Mouse (Mus musculus): Measurements from ENCODE around the gene Mfng. TPM values are rescaled to one million over a fixed set of nuclear protein-coding genes. Genes with fewer than 3 reads are reported as not detected.

Gene Mfng
- total RNA-seq, 2 experiments from 2014 or later = 8.2 to 31.2 TPM

DNA sequence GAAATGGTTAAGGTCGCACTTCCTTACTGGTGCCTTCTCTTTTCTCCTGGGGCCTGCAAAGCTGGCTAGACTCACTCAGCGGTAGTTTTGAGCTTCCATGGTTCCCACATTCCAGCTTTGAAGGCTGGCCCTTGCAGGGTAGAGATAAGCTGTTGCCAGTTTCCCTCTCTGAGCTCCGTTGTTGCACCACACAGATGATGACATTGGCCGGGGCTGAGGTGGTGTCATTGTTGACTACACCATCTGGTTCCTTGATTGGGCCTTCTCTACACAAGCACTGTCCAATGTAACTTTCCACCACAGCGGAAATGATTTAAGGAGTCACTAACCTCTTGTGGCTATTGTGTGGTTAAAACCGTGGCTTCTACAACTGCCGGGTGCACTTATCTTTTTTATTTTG is 52.7 kb downstream of the Mfng start:
- peak; percentile 90 for ATAC-seq (replicated peaks; ENCODE audit: poor library complexity, severe bottlenecking)

DNA sequence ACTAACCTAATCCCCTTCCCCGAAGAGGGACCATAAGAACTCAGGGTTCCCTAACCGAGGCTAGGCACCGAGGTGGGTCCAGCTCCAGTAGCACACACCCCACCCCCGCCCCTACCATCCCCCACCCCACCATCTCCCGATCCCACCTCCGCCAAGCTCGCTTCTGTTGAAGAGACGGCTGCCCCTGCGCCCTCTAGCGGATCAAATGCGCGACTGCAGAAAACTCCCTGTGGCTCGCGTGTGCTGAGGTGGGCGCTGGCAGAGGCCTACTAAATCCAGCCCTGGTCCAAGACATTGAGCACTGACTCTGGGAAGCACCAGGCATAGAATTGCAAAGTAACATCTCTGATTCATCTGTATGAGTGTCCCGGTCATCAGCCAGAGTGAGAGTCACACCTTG is 53.2 kb downstream of the Mfng start:
- ATAC-seq (replicated peaks; ENCODE audit: poor library complexity, severe bottlenecking) = 0 out of 2 replicates have a peak, but pooled peaks have one; percentile 26

GRCm38 (mm10) chr15:78719416-78719815 is 53.9 kb downstream of the Mfng start:
- 0 out of 2 replicates have a peak, but pooled peaks have one; percentile 7 for ATAC-seq (replicated peaks; ENCODE audit: poor library complexity, severe bottlenecking)

DNA sequence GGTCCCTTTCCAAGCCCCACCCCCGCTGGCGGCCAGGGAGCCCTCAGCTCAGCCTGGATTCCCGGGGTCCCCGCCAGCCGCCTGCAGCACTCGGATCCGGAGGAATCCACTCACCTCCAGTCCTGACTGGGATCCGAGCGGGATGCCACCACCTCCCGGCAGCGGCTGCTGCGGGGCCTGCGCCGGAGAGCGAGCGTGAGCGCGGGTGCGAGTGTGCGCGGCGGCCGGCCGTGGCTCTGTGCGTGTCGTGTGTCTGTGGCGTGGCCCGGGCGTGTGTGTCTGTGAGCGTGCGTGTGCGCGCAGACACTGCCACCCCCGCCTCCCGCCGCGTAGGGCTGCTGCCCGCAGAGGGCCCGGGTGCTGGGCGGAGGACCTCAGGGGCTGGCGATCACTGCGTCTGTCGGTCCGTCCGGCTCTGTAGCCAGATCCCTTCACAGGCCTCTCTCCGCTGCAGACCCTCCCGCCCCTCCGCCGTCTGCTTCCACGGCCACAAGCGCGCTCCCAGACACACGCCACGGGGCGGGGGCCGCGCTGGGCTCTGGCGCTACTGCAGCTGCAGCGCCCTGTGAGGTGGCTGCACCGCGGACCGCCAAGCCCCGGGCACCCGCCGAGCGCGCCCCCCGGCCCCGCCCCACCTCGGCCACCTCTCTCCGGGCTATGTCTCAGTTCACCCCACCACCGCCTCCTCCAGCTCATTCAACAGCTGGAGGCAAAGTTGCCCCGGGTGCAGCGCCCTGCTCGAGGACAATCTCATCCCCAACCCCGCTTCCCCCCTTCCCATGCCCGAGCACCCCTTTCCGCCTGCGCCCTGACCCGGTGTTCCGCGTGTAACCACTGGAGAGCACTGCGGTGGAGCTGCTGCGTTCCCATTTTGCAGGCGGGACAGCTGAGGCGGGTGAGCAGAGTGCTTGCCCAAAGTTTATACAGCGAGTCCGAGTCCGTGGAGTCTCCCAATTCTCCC is 54.7 kb downstream of the Mfng start, which contains the start of gene Elfn2:
Elfn2 (minus strand) TSS at position 482 of the 961 bp plus-strand sequence.
- ATAC-seq (replicated peaks; ENCODE audit: poor library complexity, severe bottlenecking) = no peak

DNA sequence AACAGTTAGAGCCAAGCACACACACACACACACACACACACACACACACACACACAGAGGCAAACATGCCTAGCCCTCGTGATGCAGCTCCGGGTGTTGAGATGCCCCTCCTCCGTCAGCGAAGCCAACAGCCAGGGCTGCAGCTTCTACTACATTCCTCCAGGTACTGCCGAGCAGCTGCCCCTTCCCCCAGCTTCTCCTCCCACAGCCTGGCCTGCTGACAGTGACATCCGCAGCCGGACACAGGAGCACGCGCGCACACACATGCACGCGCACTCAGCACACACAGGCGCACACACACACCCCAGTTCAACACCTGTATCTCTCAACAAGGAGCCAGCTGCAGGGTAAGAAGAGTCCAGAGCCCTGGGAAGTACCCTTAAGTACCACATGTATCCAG is 56.3 kb downstream of the Mfng start:
- no peak for ATAC-seq (replicated peaks; ENCODE audit: poor library complexity, severe bottlenecking)

GRCm38 (mm10) chr15:78715856-78716255 is 57.4 kb downstream of the Mfng start:
- ATAC-seq (replicated peaks; ENCODE audit: poor library complexity, severe bottlenecking) = no peak

DNA sequence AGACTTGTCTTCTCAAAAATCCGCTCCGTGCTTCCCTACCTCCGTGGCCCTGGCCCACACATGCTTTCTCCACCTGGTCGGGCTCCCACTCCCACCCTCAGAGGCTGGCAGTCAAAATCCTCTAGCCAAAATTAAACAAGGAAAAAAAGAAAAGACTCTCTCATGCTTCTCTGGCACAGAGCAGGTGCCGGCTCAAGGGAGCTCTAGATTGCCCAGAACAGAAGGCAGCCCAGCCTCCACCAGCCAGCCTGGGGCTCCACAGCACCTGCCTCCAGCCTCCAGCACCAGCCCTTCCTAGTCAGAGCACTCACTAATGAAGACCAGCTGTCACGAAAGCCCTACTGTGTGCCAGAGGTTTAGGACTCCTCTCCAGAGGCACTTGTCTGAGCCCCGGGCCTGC is 59.5 kb downstream of the Mfng start:
- ATAC-seq (replicated peaks; ENCODE audit: poor library complexity, severe bottlenecking) = no peak

DNA sequence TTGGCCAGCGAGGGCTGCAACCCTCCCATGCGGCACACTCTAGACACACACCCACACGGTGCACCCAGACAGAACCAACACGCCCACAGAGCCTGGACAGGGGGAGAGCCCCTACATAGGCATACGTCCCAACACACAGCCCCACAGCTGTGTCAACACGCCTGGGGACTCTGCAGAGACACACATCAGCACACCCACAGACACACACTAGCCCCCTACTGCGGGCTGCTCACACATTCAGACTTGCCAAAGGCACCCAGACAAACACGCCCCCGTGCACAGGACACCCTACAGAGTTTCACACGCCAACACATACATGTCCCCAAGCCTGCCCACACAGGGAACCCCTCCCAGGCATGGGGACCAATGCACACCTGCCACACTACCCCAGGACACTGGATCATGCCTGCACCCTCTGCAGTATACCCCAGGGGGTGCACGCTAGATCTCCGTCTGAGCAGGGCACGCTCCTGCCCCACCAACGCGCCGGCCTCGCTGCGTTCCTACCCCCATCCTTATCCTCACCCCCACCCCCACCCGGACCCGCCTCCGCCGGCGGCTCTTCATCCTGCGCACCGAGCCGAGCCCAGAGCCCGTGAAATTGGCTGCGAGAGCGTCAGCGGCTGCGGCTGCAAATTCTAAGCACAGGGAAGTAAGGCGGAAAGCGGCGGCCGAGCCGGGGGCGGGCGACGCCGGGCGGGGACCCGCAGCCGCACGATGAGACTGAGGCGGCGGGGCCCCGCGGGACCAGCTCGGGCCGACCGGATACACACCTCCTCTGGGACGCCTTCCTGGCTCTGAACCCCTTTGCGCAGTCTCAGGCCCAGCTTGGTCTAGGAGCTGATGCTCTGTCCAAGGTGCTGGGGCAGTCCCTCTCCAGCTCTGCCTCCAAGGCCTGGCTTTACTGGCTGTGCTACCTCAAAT is 60.7 kb downstream of the Mfng start:
- ATAC-seq (replicated peaks; ENCODE audit: poor library complexity, severe bottlenecking) = peak; percentile 22; the same call in 1 of the 2 replicates

- ATAC-seq (replicated peaks; ENCODE audit: poor library complexity, severe bottlenecking) = no peak
These were observed 61.3 kb downstream of the Mfng start for GRCm38 (mm10) chr15:78711935-78712334.

- ATAC-seq (replicated peaks; ENCODE audit: poor library complexity, severe bottlenecking) = no peak
These were observed 62.6 kb downstream of the Mfng start for GRCm38 (mm10) chr15:78710634-78711033.

DNA sequence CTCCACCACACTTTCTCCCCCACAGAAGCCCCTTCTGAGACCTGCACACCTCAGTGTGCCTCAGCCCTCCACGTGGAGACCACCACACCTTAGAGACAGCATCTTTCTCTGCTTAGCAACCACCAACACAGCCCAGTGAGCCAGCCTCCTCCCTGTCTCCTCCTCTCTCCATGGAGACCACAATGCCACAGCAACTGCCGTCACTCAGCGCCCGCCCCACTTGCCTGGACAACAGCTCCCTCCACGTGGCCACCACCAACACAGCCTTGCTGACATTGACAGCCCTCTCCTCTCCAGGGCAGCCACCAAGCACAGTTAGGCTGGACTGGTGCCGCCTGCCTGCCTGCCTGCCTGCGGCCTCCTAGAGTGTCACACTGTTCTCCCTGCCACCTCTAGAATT is 63.5 kb downstream of the Mfng start:
- no peak for ATAC-seq (replicated peaks; ENCODE audit: poor library complexity, severe bottlenecking)

DNA sequence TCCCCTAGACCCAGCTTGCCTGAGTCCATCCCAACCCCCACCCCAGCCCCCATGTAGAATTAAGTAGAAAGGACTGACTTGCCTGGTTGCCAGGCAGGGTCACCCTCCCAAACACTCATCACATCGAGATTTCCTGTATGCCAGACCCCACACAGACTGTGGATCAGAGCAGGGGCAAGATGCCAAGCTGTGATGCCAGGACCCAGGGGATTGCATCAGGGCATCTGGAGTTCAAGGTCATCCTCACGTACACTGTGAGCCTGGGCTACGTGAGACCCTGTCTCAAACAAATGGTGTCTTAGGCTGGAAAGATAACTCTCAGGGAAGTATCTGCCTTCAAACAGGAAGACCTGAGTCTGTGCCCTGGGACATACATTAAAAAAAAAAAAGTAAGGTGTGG is 66.6 kb downstream of the Mfng start:
- no peak for ATAC-seq (replicated peaks; ENCODE audit: poor library complexity, severe bottlenecking)

Other genes with a start within 250 kb of the Mfng start
- gene C1qtnf6, start 242.1 kb downstream of the Mfng start, total RNA-seq (2014; fragmentation: Nextera tagmentation) = 8.1 and 9.1 TPM in 2 replicates
- gene C1qtnf6, start 242.1 kb downstream of the Mfng start, total RNA-seq (2017) = 1.0 and 1.5 TPM in 2 replicates
- gene Sstr3, start 228.8 kb downstream of the Mfng start, total RNA-seq (2014; fragmentation: Nextera tagmentation) = not detected in 2 replicates
- gene Sstr3, start 228.8 kb downstream of the Mfng start, total RNA-seq (2017) = not detected in 2 replicates
- 325 and 431 TPM in 2 replicates for gene Rac2, start 200.7 kb downstream of the Mfng start, total RNA-seq (2014; fragmentation: Nextera tagmentation)
- 94.7 and 105 TPM in 2 replicates for gene Rac2, start 200.7 kb downstream of the Mfng start, total RNA-seq (2017)
- 62.3 and 66.3 TPM in 2 replicates for gene Cyth4, start 176.4 kb downstream of the Mfng start, total RNA-seq (2014; fragmentation: Nextera tagmentation)
- 46.0 and 60.5 TPM in 2 replicates for gene Cyth4, start 176.4 kb downstream of the Mfng start, total RNA-seq (2017)
- not detected in 2 replicates for gene Elfn2, start 54.7 kb downstream of the Mfng start, total RNA-seq (2014; fragmentation: Nextera tagmentation)
- not detected in 2 replicates for gene Elfn2, start 54.7 kb downstream of the Mfng start, total RNA-seq (2017)
- gene Card10, start 29.6 kb upstream of the Mfng start, total RNA-seq (2014; fragmentation: Nextera tagmentation) = not detected in 2 replicates
- 0.22 TPM in 1 of 2 replicates, not detected in the other for gene Card10, start 29.6 kb upstream of the Mfng start, total RNA-seq (2017)
- not detected in 2 replicates for gene Cdc42ep1, start 69.1 kb upstream of the Mfng start, total RNA-seq (2014; fragmentation: Nextera tagmentation)
- gene Cdc42ep1, start 69.1 kb upstream of the Mfng start, total RNA-seq (2017) = not detected in 2 replicates
- not detected in 2 replicates for gene Lgals2, start 82.1 kb upstream of the Mfng start, total RNA-seq (2014; fragmentation: Nextera tagmentation)
- gene Lgals2, start 82.1 kb upstream of the Mfng start, total RNA-seq (2017) = not detected in 2 replicates
- gene Gga1, start 103.7 kb upstream of the Mfng start, total RNA-seq (2014; fragmentation: Nextera tagmentation) = 46.3 and 48.6 TPM in 2 replicates
- gene Gga1, start 103.7 kb upstream of the Mfng start, total RNA-seq (2017) = 13.9 and 17.6 TPM in 2 replicates
- gene Gm49510, start 126.2 kb upstream of the Mfng start, total RNA-seq (2014; fragmentation: Nextera tagmentation) = not detected in 2 replicates
- gene Gm49510, start 126.2 kb upstream of the Mfng start, total RNA-seq (2017) = 1.1 TPM in 1 of 2 replicates, not detected in the other
- 58.0 and 70.8 TPM in 2 replicates for gene Sh3bp1, start 126.3 kb upstream of the Mfng start, total RNA-seq (2014; fragmentation: Nextera tagmentation)
- gene Sh3bp1, start 126.3 kb upstream of the Mfng start, total RNA-seq (2017) = 19.3 and 29.4 TPM in 2 replicates
- gene Pdxp, start 140.4 kb upstream of the Mfng start, total RNA-seq (2014; fragmentation: Nextera tagmentation) = 10.6 and 19.8 TPM in 2 replicates
- gene Pdxp, start 140.4 kb upstream of the Mfng start, total RNA-seq (2017) = 4.0 and 6.4 TPM in 2 replicates
- 677 and 745 TPM in 2 replicates for gene Lgals1, start 153.2 kb upstream of the Mfng start, total RNA-seq (2014; fragmentation: Nextera tagmentation)
- gene Lgals1, start 153.2 kb upstream of the Mfng start, total RNA-seq (2017) = 746 and 991 TPM in 2 replicates
- 34.4 and 60.8 TPM in 2 replicates for gene Nol12, start 161.5 kb upstream of the Mfng start, total RNA-seq (2014; fragmentation: Nextera tagmentation)
- 20.1 and 30.7 TPM in 2 replicates for gene Nol12, start 161.5 kb upstream of the Mfng start, total RNA-seq (2017)
- gene Triobp, start 174.2 kb upstream of the Mfng start, total RNA-seq (2014; fragmentation: Nextera tagmentation) = 44.7 and 55.4 TPM in 2 replicates
- 20.6 and 32.3 TPM in 2 replicates for gene Triobp, start 174.2 kb upstream of the Mfng start, total RNA-seq (2017)